Mouse (Mus musculus) adrenal gland, adult 8-10 months (tissue): Measurements from ENCODE around the gene Rdm1. TPM values are rescaled to one million over a fixed set of nuclear protein-coding genes. Genes with fewer than 3 reads are reported as not detected.

ENCODE experiments used
- DNase-seq: peaks from one replicate; pipeline ENCODE4 v3.0.0; 2022
- total RNA-seq, 4 experiments: library from RNA; stranded (reverse); gene quantifications; 2 replicates each; pipeline ENCODE4 v1.2.4; 2022

Rdm1 gene
- total RNA-seq, 4 experiments from 2014 or later = 30.5 to 45.6 (median 33.6) TPM

DNA sequence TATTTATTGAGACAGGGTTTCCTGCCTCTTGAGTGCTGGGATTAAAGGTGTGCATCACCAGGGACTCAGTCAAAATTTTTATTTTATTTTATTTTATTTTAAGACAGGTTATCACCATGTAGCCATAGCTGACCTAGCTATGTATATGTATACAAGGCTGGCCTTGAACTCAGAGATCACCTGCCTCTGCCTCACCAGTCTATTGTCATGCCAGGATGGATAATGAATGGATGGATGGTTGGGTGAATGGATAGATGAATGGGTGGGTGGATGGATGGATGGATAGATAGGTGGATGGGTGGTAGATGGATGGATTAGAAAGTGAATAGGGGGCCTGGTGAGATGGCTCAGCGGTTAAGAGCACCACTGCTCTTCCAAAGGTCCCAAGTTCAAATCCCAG is 55.0 kb downstream of the Rdm1 start:
- no peak for DNase-seq

DNA sequence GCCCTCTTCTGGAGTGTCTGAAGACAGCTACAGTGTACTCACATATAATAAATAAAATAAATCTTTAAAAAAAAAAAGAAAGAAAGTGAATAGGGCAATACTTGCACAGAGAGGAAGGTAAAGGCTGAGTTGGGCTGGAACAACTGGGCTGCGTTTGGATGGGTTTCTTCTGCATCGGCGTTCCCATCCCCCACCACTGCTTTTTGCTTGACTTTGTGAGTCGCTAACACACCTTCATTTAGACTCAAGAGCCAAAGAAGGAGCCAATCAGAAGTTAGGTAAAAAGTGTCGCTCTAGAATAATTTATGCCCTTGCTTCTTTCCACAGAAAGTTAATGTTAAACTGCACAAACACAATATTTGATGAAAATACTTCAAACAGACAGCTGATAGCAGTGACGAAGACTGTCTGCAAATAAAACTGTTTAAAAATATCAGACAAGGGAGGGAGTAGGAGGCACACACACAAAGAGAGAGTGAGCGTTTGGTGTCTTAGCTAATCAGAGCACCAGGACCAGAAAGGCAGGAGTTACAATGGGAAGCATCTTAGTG is 55.5 kb downstream of the Rdm1 start:
- no peak for DNase-seq

Other genes with a start within 250 kb of the Rdm1 start
- 10 to 100 TPM; 33.7 to 41.1 (median 37.0) TPM for gene Aarsd1, start 209.6 kb upstream of the Rdm1 start, total RNA-seq
- gene Gm27029, start 202.4 kb upstream of the Rdm1 start, total RNA-seq = 1 to 10 TPM; 1.7 to 8.4 (median 5.6) TPM
- 10 to 100 TPM; 31.4 to 37.4 (median 33.0) TPM for gene Rundc1, start 202.1 kb upstream of the Rdm1 start, total RNA-seq
- gene Ptges3l, start 201.9 kb upstream of the Rdm1 start, total RNA-seq = 1 to 10 TPM; 3.5 to 8.7 (median 6.0) TPM
- gene Rpl27, start 184.9 kb upstream of the Rdm1 start, total RNA-seq = 10 to 100 TPM; 48.6 to 99.3 (median 63.5) TPM
- gene Ifi35, start 178.8 kb upstream of the Rdm1 start, total RNA-seq = 10 to 100 TPM; 34.4 to 50.3 (median 46.5) TPM
- 10 to 100 TPM in 3 of 4 experiments, 1 to 10 TPM in 1; 9.2 to 23.8 (median 16.2) TPM for gene Rnd2, start 162.2 kb upstream of the Rdm1 start, total RNA-seq
- 100 to 1,000 TPM; 135 to 192 (median 171) TPM for gene Vat1, start 161.0 kb upstream of the Rdm1 start, total RNA-seq
- 1 to 10 TPM; 1.0 to 3.0 (median 1.3) TPM for gene Brca1, start 75.2 kb upstream of the Rdm1 start, total RNA-seq
- 100 to 1,000 TPM; 127 to 165 (median 149) TPM for gene Nbr1, start 75.0 kb upstream of the Rdm1 start, total RNA-seq
- gene Tmem106a, start 45.0 kb upstream of the Rdm1 start, total RNA-seq = 10 to 100 TPM; 12.6 to 23.8 (median 18.7) TPM
- not detected for gene Gm11634, start 27.9 kb upstream of the Rdm1 start, total RNA-seq
- 10 to 100 TPM; 12.5 to 22.1 (median 16.4) TPM for gene Arl4d, start 38.3 kb downstream of the Rdm1 start, total RNA-seq
- gene Dhx8, start 105.7 kb downstream of the Rdm1 start, total RNA-seq = 10 to 100 TPM; 25.0 to 30.3 (median 28.0) TPM
- 1 to 10 TPM in 3 of 4 experiments, under 1 TPM in 1; 0.80 to 1.9 (median 1.4) TPM for gene Etv4, start 158.2 kb downstream of the Rdm1 start, total RNA-seq